Mouse (Mus musculus): Measurements from ENCODE around the gene Hexb. TPM values are rescaled to one million over a fixed set of nuclear protein-coding genes. Genes with fewer than 3 reads are reported as not detected.

The Hexb gene
- polyA plus RNA-seq (2015; fragmentation: Nextera tagmentation; extraction: Ambion mirVana): 273 and 300 TPM in 2 replicates

DNA sequence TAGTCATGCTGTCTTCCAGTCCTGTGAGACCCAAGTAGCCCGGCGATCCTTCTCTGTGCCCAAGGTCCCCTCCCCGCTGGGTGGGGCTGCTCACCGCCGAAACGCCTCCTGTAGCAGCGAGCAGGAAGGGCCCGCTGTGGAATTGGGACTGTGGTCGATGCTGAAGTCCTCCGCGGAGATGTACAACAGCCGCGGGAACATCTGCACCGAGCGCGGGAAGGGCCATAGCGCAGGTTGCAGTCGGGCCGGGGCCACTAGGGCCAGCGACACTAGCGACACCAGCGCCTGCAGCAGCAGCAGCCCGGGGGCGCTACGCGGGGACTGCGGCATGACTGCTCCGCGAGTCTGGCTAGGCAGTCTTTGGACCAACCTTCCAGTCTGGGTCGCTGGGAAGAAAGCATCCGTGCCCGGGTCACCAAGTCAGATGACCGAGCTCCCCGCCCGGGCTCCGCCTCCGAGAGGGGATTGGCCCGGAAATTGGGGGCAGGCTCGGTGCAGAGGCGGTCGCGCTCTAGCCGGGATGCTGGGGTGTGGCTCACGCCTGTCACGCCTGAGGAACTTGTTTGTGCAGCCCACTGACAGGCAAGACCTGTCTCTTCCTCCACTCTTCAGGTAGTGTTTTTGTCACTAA is at the start of gene Hexb:
Gene Hexb, minus strand, starts transcription at position 426 of the 631 bp plus-strand sequence.
- no peaks in the 10 kb centered on the region for H3K9me3 ChIP-seq (ENCODE audit: control insufficient read depth)
- peak within 1 kb of the TSS; percentile 92 for H3K4me2 ChIP-seq (replicated peaks; ENCODE audit: low read depth)
- WGBS: under 1% methylated on average over 45 of the region's 45 CpGs
- TF ChIP-seq CTCF (IDR thresholded peaks at IDR 0.05; ENCODE audit: low read depth): peak; percentile 63
- peak within 1 kb of the TSS; percentile 73 for H3K4me3 ChIP-seq (ENCODE audit: low read depth, low read length)
- ATAC-seq: peak; percentile 91
- peak within 1 kb of the TSS; percentile 56 for H3K9ac ChIP-seq (ENCODE audit: low read depth, low read length)
- 0 out of 2 replicates have a peak, but pooled peaks cover under 1% of the 10 kb centered on the region for H3K36me3 ChIP-seq (ENCODE audit: control insufficient read depth, insufficient read depth)
- H3K27ac ChIP-seq (ENCODE audit: low read depth, low read length): peak within 1 kb of the TSS; percentile 83
- no peaks in the 10 kb centered on the region for H3K27me3 ChIP-seq (replicated peaks; ENCODE audit: control insufficient read depth, insufficient read depth, low read length)
- no peaks in the 10 kb centered on the region; the same call in 1 of the 2 replicates for H3K4me1 ChIP-seq (replicated peaks; ENCODE audit: control insufficient read depth, insufficient read depth, low read length)

DNA sequence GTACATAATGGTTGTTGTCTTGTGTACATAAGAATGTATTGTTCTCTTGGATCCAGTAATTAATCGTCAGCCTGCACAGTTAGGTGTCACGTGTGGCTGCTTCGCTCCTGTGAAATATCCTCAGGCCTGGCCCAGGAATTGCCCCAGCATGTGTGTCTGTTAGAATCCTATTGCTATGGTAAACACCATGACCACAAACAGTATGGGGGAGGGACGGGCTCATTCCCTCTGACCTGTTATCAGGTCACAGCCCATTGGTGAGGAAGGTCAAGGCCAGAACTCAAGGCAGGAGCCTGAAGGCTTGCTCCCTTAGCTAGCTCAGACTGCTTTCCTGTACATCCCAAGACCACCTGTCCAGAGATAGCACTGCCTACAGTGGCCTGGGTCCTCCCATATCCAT is 49.6 kb upstream of the Hexb start:
- TF ChIP-seq CTCF (IDR thresholded peaks at IDR 0.05; ENCODE audit: low read depth): no peak
- Histone ChIP-seq H3K4me2 (replicated peaks; ENCODE audit: low read depth) (no peak overlapping the region), H3K36me3 (ENCODE audit: control insufficient read depth, insufficient read depth) (peaks cover 60% of the 10 kb centered on the region), H3K9me3 (ENCODE audit: control insufficient read depth) (no peaks in the 10 kb centered on the region), H3K4me1 (replicated peaks; ENCODE audit: control insufficient read depth, insufficient read depth, low read length) (peaks cover 10% of the 10 kb centered on the region; the same call in 1 of the 2 replicates), H3K27me3 (replicated peaks; ENCODE audit: control insufficient read depth, insufficient read depth, low read length) (no peaks in the 10 kb centered on the region), H3K9ac (ENCODE audit: low read depth, low read length) (no peak overlapping the region), H3K27ac (ENCODE audit: low read depth, low read length) (no peak overlapping the region), H3K4me3 (ENCODE audit: low read depth, low read length) (no peak overlapping the region)
- ATAC-seq: no peak
- 72% methylated on average over 4 of the region's 4 CpGs for WGBS

DNA sequence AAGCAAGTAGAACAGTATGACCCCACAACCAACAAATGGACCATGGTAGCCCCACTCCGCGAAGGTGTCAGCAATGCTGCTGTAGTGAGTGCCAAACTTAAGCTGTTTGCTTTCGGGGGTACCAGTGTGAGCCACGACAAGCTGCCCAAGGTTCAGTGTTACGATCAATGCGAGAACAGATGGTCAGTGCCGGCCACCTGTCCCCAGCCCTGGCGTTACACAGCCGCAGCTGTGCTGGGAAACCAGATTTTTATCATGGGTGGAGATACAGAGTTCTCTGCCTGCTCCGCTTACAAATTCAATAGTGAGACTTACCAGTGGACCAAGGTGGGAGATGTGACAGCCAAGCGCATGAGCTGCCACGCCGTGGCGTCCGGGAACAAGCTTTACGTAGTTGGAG is 48.1 kb upstream of the Hexb start:
- Histone ChIP-seq H3K9me3 (ENCODE audit: control insufficient read depth) (no peaks in the 10 kb centered on the region), H3K27me3 (replicated peaks; ENCODE audit: control insufficient read depth, insufficient read depth, low read length) (no peaks in the 10 kb centered on the region), H3K27ac (ENCODE audit: low read depth, low read length) (no peak overlapping the region), H3K4me1 (replicated peaks; ENCODE audit: control insufficient read depth, insufficient read depth, low read length) (peaks cover 9% of the 10 kb centered on the region; the same call in 1 of the 2 replicates), H3K4me3 (ENCODE audit: low read depth, low read length) (no peak overlapping the region), H3K36me3 (ENCODE audit: control insufficient read depth, insufficient read depth) (peaks cover 47% of the 10 kb centered on the region), H3K9ac (ENCODE audit: low read depth, low read length) (no peak overlapping the region), H3K4me2 (replicated peaks; ENCODE audit: low read depth) (no peak overlapping the region)
- 88% methylated on average over 16 of the region's 16 CpGs for whole genome bisulfite sequencing
- TF ChIP-seq CTCF (IDR thresholded peaks at IDR 0.05; ENCODE audit: low read depth): no peak
- ATAC-seq: no peak

DNA sequence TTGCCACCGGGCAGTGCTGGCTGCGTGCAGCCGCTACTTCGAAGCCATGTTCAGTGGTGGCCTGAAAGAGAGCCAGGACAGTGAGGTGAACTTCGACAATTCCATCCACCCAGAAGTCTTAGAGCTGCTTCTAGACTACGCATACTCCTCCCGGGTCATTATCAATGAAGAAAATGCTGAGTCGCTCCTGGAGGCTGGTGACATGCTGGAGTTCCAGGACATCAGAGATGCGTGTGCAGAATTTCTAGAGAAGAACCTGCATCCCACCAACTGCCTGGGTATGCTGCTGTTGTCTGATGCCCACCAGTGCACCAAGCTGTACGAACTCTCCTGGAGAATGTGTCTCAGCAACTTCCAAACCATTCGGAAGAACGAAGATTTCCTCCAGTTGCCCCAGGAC is 47.0 kb upstream of the Hexb start:
- Histone ChIP-seq H3K4me2 (replicated peaks; ENCODE audit: low read depth) (no peak overlapping the region), H3K27me3 (replicated peaks; ENCODE audit: control insufficient read depth, insufficient read depth, low read length) (no peaks in the 10 kb centered on the region), H3K4me3 (ENCODE audit: low read depth, low read length) (no peak overlapping the region), H3K27ac (ENCODE audit: low read depth, low read length) (no peak overlapping the region), H3K9ac (ENCODE audit: low read depth, low read length) (no peak overlapping the region), H3K36me3 (ENCODE audit: control insufficient read depth, insufficient read depth) (peaks cover 38% of the 10 kb centered on the region), H3K9me3 (ENCODE audit: control insufficient read depth) (no peaks in the 10 kb centered on the region), H3K4me1 (replicated peaks; ENCODE audit: control insufficient read depth, insufficient read depth, low read length) (peaks cover 9% of the 10 kb centered on the region; the same call in 1 of the 2 replicates)
- ATAC-seq: no peak
- no peak for TF ChIP-seq CTCF (IDR thresholded peaks at IDR 0.05; ENCODE audit: low read depth)
- WGBS: 89% methylated on average over 12 of the region's 12 CpGs

DNA sequence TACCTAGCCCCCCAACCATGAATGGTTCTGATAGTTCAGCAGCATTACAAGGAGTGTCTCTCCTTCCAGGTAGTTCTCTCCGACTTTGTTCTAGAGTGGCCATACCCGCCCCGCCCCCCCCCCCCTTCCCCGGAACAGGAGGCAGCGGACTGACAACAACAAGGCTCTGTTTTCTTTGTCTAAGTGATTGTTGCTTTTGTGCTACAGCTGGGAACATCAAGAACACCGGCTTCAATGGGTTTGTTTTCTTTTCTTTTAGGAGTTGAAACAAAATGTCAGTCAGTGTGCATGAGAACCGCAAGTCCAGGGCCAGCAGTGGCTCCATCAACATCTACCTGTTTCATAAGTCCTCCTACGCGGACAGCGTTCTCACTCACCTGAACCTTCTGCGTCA is 46.6 kb upstream of the Hexb start:
- Histone ChIP-seq H3K27ac (ENCODE audit: low read depth, low read length) (no peak overlapping the region), H3K4me2 (replicated peaks; ENCODE audit: low read depth) (no peak overlapping the region), H3K4me3 (ENCODE audit: low read depth, low read length) (no peak overlapping the region), H3K27me3 (replicated peaks; ENCODE audit: control insufficient read depth, insufficient read depth, low read length) (no peaks in the 10 kb centered on the region), H3K9me3 (ENCODE audit: control insufficient read depth) (no peaks in the 10 kb centered on the region), H3K36me3 (ENCODE audit: control insufficient read depth, insufficient read depth) (peaks cover 38% of the 10 kb centered on the region), H3K9ac (ENCODE audit: low read depth, low read length) (no peak overlapping the region), H3K4me1 (replicated peaks; ENCODE audit: control insufficient read depth, insufficient read depth, low read length) (peaks cover 10% of the 10 kb centered on the region; the same call in 1 of the 2 replicates)
- ATAC-seq: no peak
- 80% methylated on average over 9 of the region's 11 CpGs for WGBS
- no peak for TF ChIP-seq CTCF (IDR thresholded peaks at IDR 0.05; ENCODE audit: low read depth)

DNA sequence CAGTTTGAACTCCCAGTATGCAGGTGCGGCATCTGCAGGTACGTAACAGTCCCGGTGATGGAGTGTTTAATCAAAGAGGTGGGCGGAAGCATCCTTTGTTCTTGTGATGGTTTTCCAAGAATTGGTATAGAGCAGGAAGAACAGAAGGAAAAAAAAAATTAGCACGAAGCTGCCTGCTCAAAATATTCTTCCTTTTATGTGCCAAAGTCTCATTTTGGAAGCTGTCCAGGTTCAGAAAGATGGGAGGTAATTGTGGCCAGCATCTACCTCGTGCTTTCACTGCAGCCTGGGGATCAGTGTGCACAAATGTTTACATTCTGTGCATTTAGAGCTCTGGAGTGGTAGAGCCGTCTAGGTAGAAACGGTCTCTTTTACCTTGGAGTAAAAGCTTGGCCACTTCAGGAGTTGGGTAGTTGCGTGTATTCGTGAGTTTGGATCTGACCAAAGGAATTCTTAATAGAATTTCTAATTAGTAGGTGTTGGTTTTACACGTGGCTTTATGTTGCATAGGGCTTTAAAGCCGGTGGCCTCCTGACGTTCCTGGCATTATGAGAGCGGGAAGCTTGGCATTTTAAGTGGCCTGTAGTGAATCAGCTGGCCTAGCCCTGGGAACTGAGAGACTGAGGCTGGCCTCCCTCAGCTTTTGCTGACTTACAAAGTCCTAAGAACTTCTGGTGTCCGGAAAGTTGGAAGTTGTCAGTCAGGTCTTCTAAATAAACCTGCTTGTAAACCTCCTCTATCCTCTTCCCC is 46.0 kb upstream of the Hexb start:
- Histone ChIP-seq H3K9me3 (ENCODE audit: control insufficient read depth) (no peaks in the 10 kb centered on the region), H3K4me2 (replicated peaks; ENCODE audit: low read depth) (peak overlapping the region; percentile 73), H3K9ac (ENCODE audit: low read depth, low read length) (no peak overlapping the region), H3K36me3 (ENCODE audit: control insufficient read depth, insufficient read depth) (peaks cover 38% of the 10 kb centered on the region), H3K27ac (ENCODE audit: low read depth, low read length) (no peak overlapping the region), H3K27me3 (replicated peaks; ENCODE audit: control insufficient read depth, insufficient read depth, low read length) (no peaks in the 10 kb centered on the region), H3K4me3 (ENCODE audit: low read depth, low read length) (no peak overlapping the region), H3K4me1 (replicated peaks; ENCODE audit: control insufficient read depth, insufficient read depth, low read length) (peaks cover 14% of the 10 kb centered on the region; the same call in 1 of the 2 replicates)
- no peak for ATAC-seq
- TF ChIP-seq CTCF (IDR thresholded peaks at IDR 0.05; ENCODE audit: low read depth): no peak
- WGBS: 46% methylated on average over 15 of the region's 15 CpGs
